Mouse (Mus musculus): Measurements from ENCODE around the gene Pigb.

DNA sequence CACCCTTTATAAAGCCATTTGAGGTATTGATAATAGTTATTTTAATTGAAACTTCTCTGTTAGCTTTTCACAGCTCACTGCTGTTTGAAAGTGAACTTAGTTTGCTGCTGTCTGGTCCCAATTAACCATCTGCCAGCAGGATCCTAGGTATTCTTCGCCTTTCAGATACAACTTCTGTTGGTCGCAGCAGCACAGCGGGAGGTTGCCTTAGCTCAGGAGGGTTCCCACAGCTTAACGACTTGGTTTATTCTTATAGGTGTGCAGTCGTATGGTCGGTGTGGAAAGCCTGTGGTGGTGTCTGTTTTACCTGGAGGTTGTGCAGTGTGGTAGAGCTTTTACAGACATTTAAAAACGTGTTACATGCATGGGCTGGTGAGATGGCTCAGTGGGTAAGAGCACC is 43.4 kb downstream of the Pigb start:
- TF ChIP-seq CTCF (IDR thresholded peaks at IDR 0.05; ENCODE audit: borderline replicate concordance, control insufficient read depth, extremely low read depth, insufficient read depth, low read length, poor library complexity) (no peak), POLR2A (IDR thresholded peaks at IDR 0.05; ENCODE audit: control insufficient read depth, extremely low read depth, insufficient read depth, low read length, poor library complexity) (no peak)

Data from thymus, adult 2 months (tissue).